Mouse (Mus musculus): ENCODE results near the gene Pheta1. TPM values are rescaled to one million over a fixed set of nuclear protein-coding genes. Genes with fewer than 3 reads are reported as not detected.
A peak's percentile ranks its signal among the peaks of the same experiment; 100 is the strongest.

Pheta1 gene
- polyA plus RNA-seq, 1 experiment from 2014 or later = 22.2 TPM

GRCm38 (mm10) chr5:121895117-121895756, 46.5 kb downstream of the Pheta1 start:
- WGBS = 42% methylated on average over 24 of the region's 24 CpGs
- Histone ChIP-seq H3K27me3 (ENCODE audit: insufficient read depth, low read length) (no peaks in the 10 kb centered on the region), H3K9me3 (ENCODE audit: low read depth, low read length) (no peaks in the 10 kb centered on the region), H3K4me1 (ENCODE audit: insufficient read depth) (no peaks in the 10 kb centered on the region), H3K36me3 (ENCODE audit: insufficient read depth) (no peaks in the 10 kb centered on the region), H3K4me2 (no peak overlapping the region), H3K9ac (no peak overlapping the region), H3K4me3 (ENCODE audit: low read depth, low read length) (no peak overlapping the region), H3K27ac (ENCODE audit: low read depth) (no peak overlapping the region)
- ATAC-seq (ENCODE audit: insufficient read depth) = no peak
- DNase-seq = peak; percentile 24
- no peak for TF ChIP-seq CTCF (IDR thresholded peaks at IDR 0.05; ENCODE audit: low read depth)

GRCm38 (mm10) chr5:121902809-121903745, 54.3 kb downstream of the Pheta1 start:
- TF ChIP-seq CTCF (IDR thresholded peaks at IDR 0.05; ENCODE audit: low read depth) = no peak
- Histone ChIP-seq H3K9me3 (ENCODE audit: low read depth, low read length) (no peaks in the 10 kb centered on the region), H3K27ac (ENCODE audit: low read depth) (no peak overlapping the region), H3K4me1 (ENCODE audit: insufficient read depth) (no peaks in the 10 kb centered on the region), H3K4me3 (ENCODE audit: low read depth, low read length) (no peak overlapping the region), H3K9ac (no peak overlapping the region), H3K4me2 (no peak overlapping the region), H3K36me3 (ENCODE audit: insufficient read depth) (no peaks in the 10 kb centered on the region), H3K27me3 (ENCODE audit: insufficient read depth, low read length) (no peaks in the 10 kb centered on the region)
- WGBS = 60% methylated on average over 23 of the region's 23 CpGs
- DNase-seq (no peak), ATAC-seq (ENCODE audit: insufficient read depth) (no peak)

Small RNA genes within 50 kb of the gene (microRNA-seq; reads per million reads assigned to microRNA genes)
- not detected for gene Mir7031 (ENCODE audit: borderline number of aligned reads)

Other genes with a start within 250 kb of the Pheta1 start
- gene Acad12, start 230.0 kb upstream of the Pheta1 start, polyA plus RNA-seq (2014; fragmentation: Nextera tagmentation; extraction: Ambion mirVana) = 1.7 and 1.8 TPM in 2 replicates
- 1.5 and 3.0 TPM in 2 replicates for gene Acad10, start 188.5 kb upstream of the Pheta1 start, polyA plus RNA-seq (2014; fragmentation: Nextera tagmentation; extraction: Ambion mirVana)
- gene Brap, start 188.4 kb upstream of the Pheta1 start, polyA plus RNA-seq (2014; fragmentation: Nextera tagmentation; extraction: Ambion mirVana) = 39.1 and 40.9 TPM in 2 replicates
- gene Atxn2, start 137.6 kb upstream of the Pheta1 start, polyA plus RNA-seq (2014; fragmentation: Nextera tagmentation; extraction: Ambion mirVana) = 79.2 and 83.9 TPM in 2 replicates
- 24.2 and 26.4 TPM in 2 replicates for gene Sh2b3, start 11.3 kb upstream of the Pheta1 start, polyA plus RNA-seq (2014; fragmentation: Nextera tagmentation; extraction: Ambion mirVana)
- gene Cux2, start 201.1 kb downstream of the Pheta1 start, polyA plus RNA-seq (2014; fragmentation: Nextera tagmentation; extraction: Ambion mirVana) = 3.6 and 4.0 TPM in 2 replicates